Mouse (Mus musculus) embryo, embryonic 9.5 days (tissue): ENCODE measurements at regions not wholly inside any gene's neighbourhood (a gene's known extent, or its start where the extent isn't known, plus 50 kb on each side); places are given as distances from the start of the nearest gene placed in this dataset.
"Not testable (repeated sequence)": the region's sequence is repeated elsewhere in the genome, so short reads cannot be mapped to it uniquely, and the experiment has no call there.

Source experiments
- DNase-seq: peaks from one replicate; pipeline ENCODE4 v3.0.0-alpha.2; 2017; ENCODE audit errors: extremely low spot score

GRCm38 (mm10) chr4:110038696-110039095 is 60.8 kb downstream of the Dmrta2 start:
- no peak for DNase-seq

- DNase-seq = no peak
Measured at GRCm38 (mm10) chr4:110044851-110045618, 67.2 kb downstream of the Dmrta2 start.

DNA sequence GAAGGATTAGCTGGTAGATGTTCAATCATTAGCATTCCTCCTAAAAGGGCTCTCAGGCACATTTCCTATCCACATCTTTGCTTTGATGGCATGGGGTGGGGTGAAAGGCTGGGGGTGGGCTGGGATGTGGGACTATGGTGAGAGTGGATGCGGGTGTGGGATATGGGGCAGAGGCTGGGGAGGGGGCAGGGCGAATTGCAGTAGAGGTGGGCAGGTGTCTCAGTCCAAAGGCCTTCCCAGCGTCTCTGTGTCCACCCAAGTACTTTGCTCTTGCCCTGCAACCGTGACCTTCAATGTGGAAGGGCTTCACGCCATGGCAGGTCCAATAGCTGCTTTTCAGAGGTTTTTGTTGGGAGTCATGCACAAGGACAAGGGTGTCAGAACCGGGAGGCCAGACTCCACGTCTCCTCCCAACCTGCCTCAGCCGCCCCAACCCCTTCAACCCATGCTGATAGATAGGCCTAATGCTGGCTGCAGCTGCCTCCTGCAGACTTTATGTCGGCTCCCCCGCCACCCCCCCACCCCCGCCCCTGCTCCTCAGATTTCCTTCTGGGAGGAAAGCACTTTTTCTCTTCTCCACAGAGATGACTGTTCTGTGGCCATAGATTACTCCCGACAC is 67.9 kb downstream of the Dmrta2 start:
- no peak for DNase-seq

- no peak for DNase-seq
Measured at GRCm38 (mm10) chr4:110046270-110046651, 68.4 kb downstream of the Dmrta2 start.

DNA sequence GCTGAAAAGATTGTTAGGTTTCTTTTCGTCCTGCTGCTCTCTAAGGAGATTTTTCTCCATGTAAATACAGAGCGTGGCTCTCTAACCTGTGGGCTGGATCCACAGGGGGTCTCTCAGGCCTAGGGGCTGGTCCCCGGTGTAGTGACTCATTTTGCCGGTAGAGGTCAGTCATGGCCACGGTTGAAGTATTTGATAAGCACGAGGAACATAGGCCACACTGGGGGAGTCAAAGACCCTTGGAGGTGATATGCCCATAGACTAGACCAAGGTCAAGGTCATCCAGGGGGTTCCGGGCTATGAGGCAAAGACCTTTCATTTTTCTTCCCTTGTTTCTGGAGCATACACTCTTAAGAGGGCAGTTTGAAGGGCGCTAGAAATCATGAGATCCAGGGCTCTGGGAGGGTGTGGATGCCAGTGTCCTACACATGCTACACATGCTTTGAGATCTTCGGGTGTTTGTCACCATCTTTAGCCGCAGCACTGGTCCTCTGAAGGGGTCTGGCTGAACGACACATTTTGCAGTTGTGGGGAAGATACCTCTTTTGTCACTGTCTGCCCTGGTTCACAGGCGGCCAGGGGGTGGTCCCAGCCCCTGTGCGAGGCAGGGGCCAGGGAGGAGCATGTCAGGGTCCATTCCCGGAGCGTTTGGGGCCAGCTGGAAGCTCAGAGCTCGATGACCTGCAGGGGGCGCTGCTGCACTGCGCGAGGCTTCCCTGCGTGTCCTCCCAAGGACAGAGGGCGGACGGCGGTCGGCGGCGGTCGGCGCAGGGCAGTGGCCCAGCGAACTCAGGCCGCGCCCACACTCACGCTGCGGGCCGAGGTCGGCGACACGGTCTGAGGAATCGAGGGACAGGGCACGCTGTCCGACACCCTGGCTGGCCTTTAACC is 72.8 kb downstream of the Dmrta2 start:
- DNase-seq = peak; percentile 95

DNA sequence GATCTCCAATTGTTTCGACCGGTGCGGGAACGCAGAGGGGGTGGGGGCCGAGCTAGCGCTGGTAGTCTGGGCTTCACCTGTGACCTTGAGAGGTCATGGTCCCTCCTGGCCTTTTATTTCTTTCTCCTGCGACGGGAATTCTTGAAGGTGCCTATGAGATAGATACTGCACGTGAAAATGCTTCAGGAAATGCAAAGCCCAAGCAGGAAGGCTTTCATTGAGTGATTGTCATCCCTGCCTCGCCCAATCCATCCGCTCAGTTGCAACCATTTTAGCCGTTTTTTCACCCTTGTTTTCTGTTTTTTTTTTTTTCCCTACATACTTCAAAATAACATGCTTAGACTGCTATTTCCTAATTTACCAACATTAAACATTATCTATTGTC is 73.4 kb downstream of the Dmrta2 start:
- no peak for DNase-seq

DNA sequence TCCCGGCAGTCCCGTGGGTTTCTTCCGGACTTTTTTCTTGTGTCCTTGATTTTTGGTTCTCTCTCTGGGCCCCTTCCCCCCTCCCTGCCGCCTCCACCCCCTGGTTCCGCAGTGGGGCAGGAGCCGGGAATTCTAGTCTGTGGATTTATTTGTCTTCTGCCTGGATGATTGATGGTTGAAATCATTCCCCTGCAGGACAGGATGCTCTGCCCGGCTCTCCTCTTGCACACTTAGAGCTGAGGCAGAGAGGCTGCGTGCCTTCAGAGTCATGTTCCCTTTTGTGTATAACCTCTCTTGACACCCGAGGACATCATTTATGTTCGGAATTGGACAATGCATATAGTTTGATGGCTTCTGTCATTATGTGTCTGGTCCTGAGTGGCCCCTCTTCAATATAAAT is 74.0 kb downstream of the Dmrta2 start:
- peak; percentile 32 for DNase-seq

GRCm38 (mm10) chr4:110052998-110053397 is 75.1 kb downstream of the Dmrta2 start:
- no peak for DNase-seq

- no peak for DNase-seq
Measured at GRCm38 (mm10) chr4:110073836-110074235, 96.0 kb downstream of the Dmrta2 start.

DNA sequence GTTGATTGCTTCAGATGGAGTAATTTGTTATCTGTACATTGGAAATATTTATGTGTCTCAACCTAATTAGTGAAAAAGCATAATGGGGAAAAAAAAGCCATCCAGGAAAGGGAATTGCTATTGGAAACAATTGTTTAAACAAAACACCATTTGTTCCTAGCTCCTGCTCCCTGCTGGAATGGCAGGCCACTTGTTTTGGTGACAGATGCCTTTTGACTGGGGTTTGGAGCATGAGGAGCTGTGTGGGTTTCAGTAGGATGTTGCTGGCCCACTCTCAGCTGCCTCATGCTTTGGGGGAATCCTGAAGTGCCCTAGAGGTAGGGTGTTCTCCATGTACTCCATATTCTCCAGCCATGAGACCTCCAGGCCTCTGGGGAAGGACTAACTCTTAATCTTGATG is 105.5 kb downstream of the Dmrta2 start:
- DNase-seq = no peak

DNA sequence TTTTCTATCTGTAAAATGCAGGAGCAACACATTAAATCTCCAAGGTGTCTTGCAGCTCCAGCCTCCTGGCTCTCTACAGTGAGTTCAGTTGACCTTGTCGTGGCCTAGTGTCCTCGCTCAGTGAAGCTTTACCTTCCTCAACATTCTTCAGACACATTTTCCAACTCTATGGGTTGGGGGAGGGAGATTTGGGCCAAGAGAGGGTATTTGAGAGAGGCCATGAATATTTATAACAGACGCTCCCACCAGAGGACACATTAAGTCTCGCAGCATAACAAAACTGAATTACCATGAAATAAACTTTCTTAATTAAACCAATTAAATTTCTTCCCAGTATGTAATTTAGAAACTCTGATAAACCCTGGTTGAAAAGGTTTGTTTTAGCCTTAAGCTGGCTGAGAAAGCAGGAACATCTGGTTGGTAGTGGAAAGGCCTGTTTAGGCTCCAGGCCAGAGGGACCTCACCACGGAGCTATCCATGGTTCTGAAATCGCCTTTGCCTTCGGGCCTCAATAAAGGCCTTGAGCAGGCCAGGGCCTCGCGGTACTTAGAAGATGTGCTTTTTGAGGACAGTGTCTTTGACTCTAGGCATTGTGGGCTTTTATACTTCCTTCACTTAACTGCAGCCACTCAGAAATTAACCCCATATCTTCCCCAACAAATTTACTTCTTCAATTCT is 109.9 kb downstream of the Dmrta2 start:
- DNase-seq = peak; percentile 71

DNA sequence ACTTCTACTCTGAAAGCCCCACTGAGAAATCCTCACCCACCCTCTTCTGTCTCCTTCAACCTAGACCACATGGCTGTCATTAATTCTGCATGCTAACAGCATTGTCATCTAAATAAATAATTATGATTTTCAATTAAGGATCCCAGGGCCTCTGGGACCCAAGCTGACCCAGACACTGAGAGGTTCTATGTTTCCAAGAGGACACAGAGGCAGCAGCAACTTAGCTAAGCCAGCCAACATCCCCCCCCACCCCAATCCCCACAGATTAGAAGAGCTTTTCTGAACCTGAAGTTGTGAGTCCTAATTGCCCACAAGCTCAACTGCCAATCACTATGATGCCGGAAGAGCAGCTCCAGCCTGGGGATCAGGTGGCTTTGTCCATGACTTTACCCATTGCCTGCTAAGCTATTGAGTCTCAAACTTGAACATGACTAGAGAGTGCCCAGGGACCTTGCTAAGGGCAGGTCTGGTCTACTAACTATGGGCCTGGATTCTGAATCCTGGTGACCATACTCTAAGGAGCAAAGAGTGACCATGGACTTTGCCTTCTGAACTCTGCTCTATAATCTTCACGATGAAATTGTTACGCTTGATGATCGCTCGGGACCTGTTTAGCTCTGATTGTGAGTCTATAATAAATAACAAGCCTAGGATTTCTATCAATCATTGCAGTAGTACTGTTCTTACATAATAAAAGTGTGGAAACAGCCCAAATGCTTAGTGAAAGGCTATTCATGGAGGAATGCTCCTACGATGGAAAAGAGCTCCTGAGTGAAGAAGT is 115.4 kb downstream of the Dmrta2 start:
- DNase-seq = no peak

DNA sequence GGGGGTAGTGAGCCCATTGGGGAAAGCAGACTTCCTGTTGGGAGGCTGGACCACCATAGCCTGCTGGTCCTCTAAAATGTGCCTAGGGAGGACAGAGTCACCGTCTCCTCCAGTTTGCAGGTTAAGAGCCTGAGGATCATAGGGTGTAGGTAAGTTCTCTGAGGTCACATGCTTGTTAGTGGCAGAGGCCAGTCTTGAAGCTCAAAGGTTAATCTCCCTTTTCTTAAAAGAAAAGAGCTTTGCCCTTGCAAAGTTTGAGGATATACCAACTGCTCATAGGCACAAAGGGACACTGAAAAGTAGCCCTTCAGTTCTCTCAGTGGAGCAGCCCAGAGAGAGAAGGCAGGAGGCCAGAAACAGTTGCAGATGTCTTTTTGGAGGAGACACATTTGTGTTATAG is 116.7 kb downstream of the Dmrta2 start:
- DNase-seq = no peak

- DNase-seq = no peak
Measured at GRCm38 (mm10) chr4:110095760-110096593, 118.1 kb downstream of the Dmrta2 start.

DNA sequence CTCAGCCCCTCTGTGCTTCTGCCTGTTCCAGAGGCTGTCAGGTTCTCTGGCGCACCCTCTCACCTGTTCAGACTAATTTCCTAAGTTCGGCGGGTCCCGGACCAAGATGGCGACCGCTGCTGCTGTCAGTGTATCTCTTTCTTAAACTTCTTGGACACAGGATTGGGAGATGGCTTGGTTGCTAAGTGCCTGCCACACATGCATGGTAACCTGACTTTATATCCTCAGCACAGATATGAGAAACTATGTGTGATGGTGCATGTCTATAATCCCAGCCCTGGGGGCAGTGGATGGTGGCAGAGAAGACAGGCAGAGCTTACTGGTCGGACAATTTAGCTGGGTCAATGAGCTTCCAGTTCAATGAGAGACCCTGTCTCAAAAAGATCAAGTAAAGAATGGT is 126.3 kb downstream of the Dmrta2 start:
- DNase-seq = not testable (repeated sequence)

GRCm38 (mm10) chr4:110106620-110107243 is 128.9 kb downstream of the Dmrta2 start:
- DNase-seq = no peak

DNA sequence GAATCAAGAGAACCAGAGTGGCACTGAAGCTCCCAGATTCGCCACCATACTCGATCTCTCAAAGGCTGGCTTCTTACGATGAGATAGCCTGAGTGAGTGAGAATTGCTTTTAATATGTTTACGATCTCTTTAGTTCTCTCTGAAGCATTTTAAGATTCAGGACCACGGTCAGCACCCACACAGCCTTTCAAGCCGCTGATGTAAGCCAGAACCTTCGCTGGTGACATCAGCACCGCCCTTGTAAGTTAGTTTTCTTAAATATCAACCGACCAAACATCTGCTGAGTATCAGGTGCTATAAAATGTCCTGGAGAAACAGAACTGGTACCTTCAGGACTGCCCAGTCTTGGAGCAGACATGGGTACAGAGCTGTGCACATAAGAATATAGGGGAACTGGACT is 141.6 kb downstream of the Dmrta2 start:
- DNase-seq = peak; percentile 58

- no peak for DNase-seq
Measured at GRCm38 (mm10) chr4:110119874-110120273, 142.0 kb downstream of the Dmrta2 start.

- DNase-seq = no peak
Measured at GRCm38 (mm10) chr4:110120761-110121160, 142.9 kb downstream of the Dmrta2 start.

DNA sequence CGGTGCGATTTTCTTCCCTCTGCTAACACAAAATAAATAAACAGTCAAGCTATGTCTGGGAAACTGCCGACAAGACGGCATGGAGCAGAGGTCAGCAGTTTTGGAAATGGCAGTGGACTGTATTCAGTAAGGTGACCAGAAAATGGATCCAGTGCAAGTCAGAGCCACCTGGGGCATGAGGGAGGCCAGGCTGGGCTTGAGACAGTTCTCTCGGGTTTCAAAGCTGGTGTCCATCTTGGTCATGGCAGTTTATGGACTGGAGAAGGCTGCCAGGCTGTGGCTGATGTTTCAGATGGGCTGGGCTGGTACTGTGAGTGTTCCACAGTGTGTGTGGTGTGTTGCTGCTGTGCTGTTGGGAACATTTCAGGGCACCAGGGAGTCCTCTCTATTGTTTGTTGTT is 143.6 kb downstream of the Dmrta2 start:
- DNase-seq = no peak
